Mouse (Mus musculus) kidney, embryonic 14.5 days (tissue): ENCODE results near the gene Rb1. TPM values are rescaled to one million over a fixed set of nuclear protein-coding genes. Genes with fewer than 3 reads are reported as not detected.

Experiments
- ATAC-seq: fragments of 200-750 bp; cut with Nextera tagmentation; 2 replicates; pipeline ENCODE4 v1.8.0; 2017; ENCODE audit warnings: moderate number of reproducible peaks, mild to moderate bottlenecking, moderate TSS enrichment, moderate library complexity; ENCODE audit not compliant: low FRiP score, low TSS enrichment
- H3K27ac ChIP-seq: fragments of 300-500 bp; sonication (generic); 2 replicates; pipeline ENCODE4 v1.5.1; 2014; ENCODE audit warnings: low read depth, mild to moderate bottlenecking, low read length, moderate library complexity, mixed read lengths
- H3K27me3 ChIP-seq: fragments of 300-500 bp; sonication (generic); 2 replicates; pipeline ENCODE4 v1.6.1; 2014; ENCODE audit warnings: mild to moderate bottlenecking, low read length; ENCODE audit not compliant: control insufficient read depth, insufficient read depth
- H3K36me3 ChIP-seq: fragments of 300-500 bp; sonication (generic); 2 replicates; pipeline ENCODE4 v1.6.1; 2014; ENCODE audit warnings: low read length, mixed read lengths; ENCODE audit not compliant: control insufficient read depth, insufficient read depth
- H3K4me1 ChIP-seq: fragments of 300-500 bp; sonication (generic); 2 replicates; pipeline ENCODE4 v1.6.1; 2014; ENCODE audit warnings: low read length, mixed read lengths; ENCODE audit not compliant: control insufficient read depth, insufficient read depth
- H3K4me2 ChIP-seq: fragments of 300-500 bp; sonication (generic); replicated peaks from 2 replicates; pipeline ENCODE4 v1.6.1; 2014; ENCODE audit warnings: low read depth, mild to moderate bottlenecking, low read length
- H3K4me3 ChIP-seq: fragments of 300-500 bp; sonication (generic); 2 replicates; pipeline ENCODE4 v1.5.1; 2014; ENCODE audit warnings: mild to moderate bottlenecking, low read length
- H3K9ac ChIP-seq: fragments of 300-500 bp; sonication (generic); 2 replicates; pipeline ENCODE4 v1.6.1; 2014; ENCODE audit warnings: low read depth, mild to moderate bottlenecking, low read length, moderate library complexity
- H3K9me3 ChIP-seq: fragments of 300-500 bp; sonication (generic); 2 replicates; pipeline ENCODE4 v1.6.1; 2016; ENCODE audit warnings: low read length; ENCODE audit not compliant: control insufficient read depth
- WGBS: fragments of 180-500 bp; shearing (Covaris S2); extraction: QIAGEN DNeasy Blood & Tissue Kit; methylation state at CpG from one replicate; pipeline ENCODE4 v1.1.7; 2014; 5-methylcytosine and 5-hydroxymethylcytosine counted together
- polyA plus RNA-seq: library from polyadenylated mRNA; unstranded; fragments of >200 nt; fragmentation: Nextera tagmentation; extraction: Ambion mirVana; gene quantifications from 2 replicates; pipeline ENCODE4 v1.2.1, GENCODE M21; 2014

Gene Rb1
- polyA plus RNA-seq, 1 experiment from 2014 or later, result 29.9 TPM

DNA sequence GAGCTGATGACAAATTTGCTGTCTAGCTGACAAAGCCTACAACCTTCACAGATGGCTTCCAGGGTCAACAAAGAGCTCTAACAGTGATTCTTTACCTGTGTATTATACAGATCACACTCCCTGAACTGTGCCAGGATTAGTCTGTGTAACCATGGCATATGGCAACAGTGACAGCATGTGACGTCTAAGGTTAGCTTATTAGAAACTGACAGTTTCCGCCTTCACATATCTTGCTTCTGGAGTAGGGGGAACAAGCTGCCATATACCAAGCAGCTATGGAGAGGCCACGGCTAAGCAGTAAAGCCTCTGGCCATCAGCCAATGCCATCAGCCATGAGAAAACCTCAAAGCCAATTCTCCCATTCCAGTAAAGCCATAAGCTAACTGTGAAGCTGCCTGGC lies 99.3 kb downstream of the Rb1 start:
- Histone ChIP-seq H3K27ac (no peak overlapping the region), H3K9me3 (no peaks in the 10 kb centered on the region), H3K9ac (no peak overlapping the region), H3K27me3 (no peaks in the 10 kb centered on the region), H3K4me1 (no peaks in the 10 kb centered on the region), H3K4me2 (no peak overlapping the region), H3K4me3 (no peak overlapping the region), H3K36me3 (no peaks in the 10 kb centered on the region)
- 86% methylated on average over 3 of the region's 3 CpGs for WGBS
- ATAC-seq, result no peak

DNA sequence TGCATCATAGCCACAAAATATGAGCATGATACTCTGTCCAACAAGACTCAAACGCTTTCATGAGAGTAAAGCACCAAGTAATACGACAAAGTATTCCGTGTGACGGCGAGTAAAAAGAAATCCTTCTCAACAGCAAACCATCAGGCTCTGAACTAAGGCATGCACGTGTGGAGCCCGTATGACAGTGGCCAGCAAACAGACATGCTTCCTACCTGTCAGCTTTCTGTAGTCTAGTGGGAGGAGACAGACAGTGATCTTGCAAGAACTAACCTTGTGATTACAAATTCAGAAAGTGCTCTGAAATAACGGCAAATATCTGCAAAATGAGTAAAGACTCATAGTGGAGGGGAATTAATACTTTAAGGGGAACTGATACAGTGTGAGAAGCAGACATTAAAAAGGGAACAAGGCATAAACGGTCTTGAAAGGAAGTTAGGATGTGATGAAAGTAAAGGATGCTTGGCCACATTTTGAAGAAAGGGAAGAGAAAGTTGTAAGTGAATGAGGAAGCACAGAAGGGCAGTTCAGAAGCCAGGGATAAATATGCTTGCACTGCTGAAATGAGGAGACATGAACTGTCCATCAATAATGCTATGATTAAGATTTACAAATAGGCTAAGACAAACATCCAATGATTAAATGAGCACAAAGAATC lies 103.2 kb downstream of the Rb1 start:
- no peak overlapping the region for H3K9ac ChIP-seq
- no peaks in the 10 kb centered on the region for H3K27me3 ChIP-seq
- ATAC-seq, result no peak
- H3K4me3 ChIP-seq, result no peak overlapping the region
- no peak overlapping the region for H3K4me2 ChIP-seq
- H3K36me3 ChIP-seq, result no peaks in the 10 kb centered on the region
- no peak overlapping the region for H3K27ac ChIP-seq
- 89% methylated on average over 9 of the region's 9 CpGs for WGBS
- no peaks in the 10 kb centered on the region for H3K4me1 ChIP-seq
- no peaks in the 10 kb centered on the region for H3K9me3 ChIP-seq

DNA sequence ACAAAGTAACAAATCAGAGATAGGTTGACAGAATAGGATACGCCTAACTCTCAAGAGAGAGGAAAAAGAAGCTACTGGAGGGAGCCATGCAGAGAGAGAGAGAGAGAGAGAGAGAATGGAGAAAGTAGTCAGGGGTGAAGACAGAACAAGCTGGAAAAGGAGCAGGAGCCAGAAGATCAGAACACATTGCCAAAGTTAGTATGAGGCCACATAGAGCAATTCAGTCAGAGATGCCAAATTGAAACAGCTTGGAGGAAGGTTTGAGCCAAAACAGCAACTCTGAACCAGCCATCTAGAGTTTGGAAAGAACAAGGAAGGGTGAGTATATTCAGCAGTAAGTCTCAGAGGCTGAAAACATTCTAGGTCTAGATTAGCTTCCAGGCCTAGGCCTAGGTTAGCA lies 108.6 kb downstream of the Rb1 start:
- H3K4me1 ChIP-seq, result no peaks in the 10 kb centered on the region
- 81% methylated on average over 1 of the region's 1 CpGs for WGBS
- no peak for ATAC-seq
- H3K27me3 ChIP-seq, result no peaks in the 10 kb centered on the region
- no peaks in the 10 kb centered on the region; the same call in 1 of the 2 replicates for H3K36me3 ChIP-seq
- H3K9me3 ChIP-seq, result no peaks in the 10 kb centered on the region
- no peak overlapping the region for H3K4me2 ChIP-seq
- no peak overlapping the region for H3K4me3 ChIP-seq
- no peak overlapping the region for H3K9ac ChIP-seq
- H3K27ac ChIP-seq, result no peak overlapping the region

DNA sequence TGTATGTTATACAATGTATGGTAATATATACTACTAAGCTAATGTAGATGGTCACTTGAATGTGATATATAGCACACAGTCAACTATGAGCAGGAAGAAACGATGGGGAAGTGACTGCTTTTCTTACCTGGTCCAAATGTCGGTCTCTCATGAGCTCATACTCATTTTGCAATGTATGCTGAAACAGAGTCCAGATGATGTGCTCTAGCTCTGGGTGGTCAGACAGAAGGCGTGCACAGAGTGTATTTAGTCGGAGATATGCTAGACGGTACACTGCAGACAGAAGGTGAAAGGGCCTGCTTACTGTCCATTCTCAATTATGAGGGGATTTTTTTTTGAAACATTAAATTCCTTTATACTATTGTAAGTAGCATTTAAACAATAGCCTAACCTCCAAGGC lies 114.1 kb downstream of the Rb1 start:
- no peak overlapping the region for H3K4me2 ChIP-seq
- no peak overlapping the region for H3K27ac ChIP-seq
- no peak for ATAC-seq
- no peaks in the 10 kb centered on the region for H3K27me3 ChIP-seq
- H3K36me3 ChIP-seq, result peaks cover 3% of the 10 kb centered on the region; the same call in 1 of the 2 replicates
- no peak overlapping the region for H3K4me3 ChIP-seq
- H3K9me3 ChIP-seq, result no peaks in the 10 kb centered on the region
- WGBS, result 93% methylated on average over 5 of the region's 5 CpGs
- no peaks in the 10 kb centered on the region for H3K4me1 ChIP-seq
- no peak overlapping the region for H3K9ac ChIP-seq

DNA sequence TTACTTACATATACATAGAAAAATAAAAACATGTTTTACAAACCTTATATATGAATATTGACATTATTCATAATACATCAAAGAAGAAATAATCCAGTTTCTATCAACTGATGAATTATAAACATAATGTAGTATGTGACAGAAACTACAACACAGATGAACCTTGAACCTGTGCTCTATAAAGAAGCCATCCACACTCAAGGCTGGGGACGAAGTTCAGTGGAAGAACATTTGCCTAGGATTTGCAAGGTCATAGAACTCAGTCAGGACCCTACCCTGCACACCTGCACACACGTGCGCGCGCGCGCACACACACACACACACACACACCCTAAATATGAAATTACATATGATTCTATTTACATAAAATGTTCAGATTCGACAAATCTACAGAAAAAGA lies 115.4 kb downstream of the Rb1 start:
- 0 out of 2 replicates have a peak, but pooled peaks cover 3% of the 10 kb centered on the region for H3K36me3 ChIP-seq
- ATAC-seq, result no peak
- H3K27me3 ChIP-seq, result no peaks in the 10 kb centered on the region
- H3K27ac ChIP-seq, result no peak overlapping the region
- H3K4me3 ChIP-seq, result no peak overlapping the region
- no peak overlapping the region for H3K9ac ChIP-seq
- 92% methylated on average over 8 of the region's 8 CpGs for WGBS
- H3K4me1 ChIP-seq, result no peaks in the 10 kb centered on the region
- no peak overlapping the region for H3K4me2 ChIP-seq
- H3K9me3 ChIP-seq, result no peaks in the 10 kb centered on the region

DNA sequence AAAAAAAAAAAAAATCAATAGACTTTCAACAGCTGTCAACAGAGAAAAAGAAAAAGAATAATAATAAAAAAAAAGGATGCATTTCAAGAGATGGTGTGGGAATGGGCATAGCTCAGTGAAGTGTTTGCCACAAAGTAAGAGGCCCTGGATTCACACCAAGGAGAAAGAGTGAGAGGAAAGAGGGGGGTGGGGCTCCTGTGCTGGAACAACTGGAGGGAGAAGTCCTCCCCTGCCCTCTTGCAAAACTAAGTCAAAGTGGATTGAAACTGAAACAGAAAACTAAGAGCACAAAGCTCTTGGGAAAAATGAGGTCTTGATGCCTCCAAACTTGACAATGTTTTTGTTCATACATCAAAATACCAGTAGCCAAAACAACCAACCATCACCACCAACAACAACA lies 116.4 kb downstream of the Rb1 start:
- no peak for ATAC-seq
- Histone ChIP-seq H3K9ac (no peak overlapping the region), H3K27me3 (no peaks in the 10 kb centered on the region), H3K27ac (no peak overlapping the region), H3K9me3 (no peaks in the 10 kb centered on the region), H3K4me3 (no peak overlapping the region), H3K36me3 (0 out of 2 replicates have a peak, but pooled peaks cover 3% of the 10 kb centered on the region), H3K4me2 (no peak overlapping the region), H3K4me1 (no peaks in the 10 kb centered on the region)

DNA sequence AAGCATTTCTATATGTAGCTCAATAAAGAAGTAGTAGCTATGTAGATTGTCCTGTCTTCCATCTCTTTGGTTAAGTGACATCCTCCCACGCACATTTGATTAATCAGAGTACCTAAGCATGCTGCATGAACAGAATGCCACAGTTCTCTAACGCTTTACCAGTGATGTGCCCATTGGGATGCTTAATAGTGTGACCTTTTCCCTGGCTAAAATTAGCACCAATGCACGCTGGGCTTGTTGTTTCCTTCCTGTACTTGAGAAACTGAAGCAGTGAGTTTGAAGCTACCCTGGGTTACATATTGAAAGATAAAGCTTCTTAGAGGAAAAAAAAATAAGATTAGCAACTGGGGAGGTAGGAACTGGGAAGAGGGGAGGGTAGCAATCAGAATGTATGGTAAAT lies 121.6 kb downstream of the Rb1 start:
- H3K27ac ChIP-seq, result no peak overlapping the region
- 74% methylated on average over 3 of the region's 3 CpGs for WGBS
- no peaks in the 10 kb centered on the region for H3K9me3 ChIP-seq
- H3K9ac ChIP-seq, result no peak overlapping the region
- no peak for ATAC-seq
- H3K4me2 ChIP-seq, result no peak overlapping the region
- no peaks in the 10 kb centered on the region for H3K27me3 ChIP-seq
- H3K4me1 ChIP-seq, result no peaks in the 10 kb centered on the region
- H3K4me3 ChIP-seq, result no peak overlapping the region
- no peaks in the 10 kb centered on the region for H3K36me3 ChIP-seq

DNA sequence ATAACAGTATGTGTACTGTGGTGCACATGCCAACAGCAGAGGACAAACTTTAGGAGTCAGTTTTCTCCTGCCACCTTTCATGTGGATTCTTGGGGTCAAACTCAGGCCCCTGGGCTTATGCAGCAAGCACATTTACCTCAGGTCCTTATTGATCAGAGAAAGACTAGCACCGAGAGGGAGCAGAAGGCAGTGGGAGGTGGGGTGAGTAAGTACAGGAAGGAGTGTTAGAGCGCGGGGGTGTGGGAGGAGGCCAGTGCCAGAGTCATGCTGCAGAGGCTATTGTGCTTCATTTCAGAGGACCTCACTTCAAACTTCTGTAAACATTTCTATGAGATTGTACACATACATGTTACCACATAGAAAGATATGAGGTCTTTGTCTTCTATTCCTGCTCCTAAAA lies 124.2 kb downstream of the Rb1 start:
- Histone ChIP-seq H3K27ac (no peak overlapping the region), H3K27me3 (no peaks in the 10 kb centered on the region), H3K4me3 (no peak overlapping the region), H3K9me3 (no peaks in the 10 kb centered on the region), H3K4me1 (no peaks in the 10 kb centered on the region), H3K4me2 (no peak overlapping the region), H3K36me3 (0 out of 2 replicates have a peak, but pooled peaks cover 8% of the 10 kb centered on the region), H3K9ac (no peak overlapping the region)
- 26% methylated on average over 3 of the region's 3 CpGs for WGBS
- ATAC-seq, result no peak

DNA sequence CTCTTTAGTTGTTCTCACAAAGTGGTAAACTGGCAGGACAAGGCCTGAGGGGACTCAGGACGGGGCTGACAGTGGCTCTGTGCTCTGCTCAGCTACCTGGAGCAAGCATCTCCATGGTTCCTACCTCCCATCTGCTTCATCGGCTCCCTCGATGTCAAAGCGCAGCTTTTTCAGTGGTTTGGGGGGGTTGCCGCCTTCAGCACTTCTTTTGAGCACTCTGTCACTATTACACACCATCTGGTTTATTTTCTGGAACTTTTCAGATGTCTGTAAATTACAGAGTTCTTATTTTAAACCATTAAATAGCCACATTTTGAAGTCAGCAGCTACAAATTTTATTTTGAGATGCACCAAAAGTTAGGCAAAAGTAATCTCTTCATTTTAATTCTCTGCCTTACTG lies 126.6 kb downstream of the Rb1 start:
- no peak overlapping the region for H3K27ac ChIP-seq
- no peaks in the 10 kb centered on the region for H3K9me3 ChIP-seq
- no peak overlapping the region for H3K4me3 ChIP-seq
- H3K9ac ChIP-seq, result no peak overlapping the region
- H3K27me3 ChIP-seq, result no peaks in the 10 kb centered on the region
- no peak overlapping the region for H3K4me2 ChIP-seq
- peaks cover 8% of the 10 kb centered on the region; the same call in 1 of the 2 replicates for H3K36me3 ChIP-seq
- no peaks in the 10 kb centered on the region for H3K4me1 ChIP-seq
- ATAC-seq, result no peak
- WGBS, result 47% methylated on average over 5 of the region's 5 CpGs
